Mouse (Mus musculus): ENCODE data around the gene BC051019. TPM values are rescaled to one million over a fixed set of nuclear protein-coding genes. Genes with fewer than 3 reads are reported as not detected.

Gene BC051019
- total RNA-seq, 2 experiments from 2014 or later = not detected

- no peak for TF ChIP-seq CTCF (IDR thresholded peaks at IDR 0.05)
- Histone ChIP-seq H3K4me3 (peak overlapping the region; percentile 93), H3K27ac (peak overlapping the region; percentile 89)
- peak; percentile 81 for DNase-seq
- intact Hi-C loops (cut with DNase I) = no loop called here
Measured at GRCm38 (mm10) chr7:109671581-109672471, 51.8 kb downstream of the BC051019 start.

- Histone ChIP-seq H3K4me3 (peak overlapping the region; percentile 35), H3K27ac (peak overlapping the region; percentile 49)
- TF ChIP-seq CTCF (IDR thresholded peaks at IDR 0.05) = no peak
- no peak for DNase-seq
- intact Hi-C loops (cut with DNase I) = no loop called here
Measured at GRCm38 (mm10) chr7:109669426-109670170, 54.1 kb downstream of the BC051019 start.

DNA sequence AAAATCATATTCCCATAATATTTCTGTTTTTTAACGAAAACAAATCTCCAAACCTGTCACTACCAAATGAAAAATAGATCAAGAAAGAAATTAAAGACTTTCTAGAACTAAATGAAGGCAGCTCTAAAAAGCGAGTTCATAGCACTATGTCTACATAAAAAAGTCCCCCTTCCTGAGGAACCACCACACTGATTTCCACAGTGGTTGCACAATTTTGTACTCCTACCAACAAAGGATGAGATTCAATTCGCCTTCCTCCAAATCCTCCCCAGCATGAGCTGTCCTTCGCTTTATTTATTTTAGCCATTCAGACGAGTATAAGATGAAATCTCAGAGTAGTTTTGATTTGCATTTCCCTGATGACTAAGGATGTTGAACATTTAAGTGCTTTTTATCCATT lies 57.0 kb downstream of the BC051019 start:
- Histone ChIP-seq H3K4me3 (no peak overlapping the region), H3K27ac (no peak overlapping the region)
- TF ChIP-seq CTCF (IDR thresholded peaks at IDR 0.05) = no peak
- DNase-seq = no peak
- intact Hi-C loops (cut with DNase I) = no loop called here

DNA sequence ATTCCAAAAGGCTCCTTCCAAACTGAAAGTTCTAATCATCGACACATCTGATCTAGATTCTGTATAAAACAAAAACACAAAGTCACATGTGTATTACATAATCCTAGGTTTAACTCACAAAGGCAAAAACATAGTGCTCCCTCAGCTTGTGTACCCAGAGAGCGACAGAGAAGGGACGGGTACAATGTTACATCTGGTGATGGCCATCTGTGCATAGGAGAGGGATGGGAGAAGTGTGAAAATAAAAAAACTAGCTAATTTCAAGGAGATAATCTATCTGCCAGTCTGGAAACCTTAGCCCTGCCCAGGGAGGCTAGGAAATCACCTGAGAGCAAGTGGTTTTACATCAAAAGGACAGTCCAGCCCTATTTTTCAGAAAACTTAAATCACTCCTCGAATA lies 61.0 kb downstream of the BC051019 start:
- no peak for DNase-seq
- Histone ChIP-seq H3K4me3 (no peak overlapping the region), H3K27ac (peak overlapping the region; percentile 28; the same call in 1 of the 2 replicates)
- intact Hi-C loops (cut with DNase I) = no loop called here
- no peak for TF ChIP-seq CTCF (IDR thresholded peaks at IDR 0.05)

Other genes starting within 250 kb of the BC051019 start
- gene Trim66, start 215.7 kb downstream of the BC051019 start, total RNA-seq (2021) = under 1 TPM; 0.17 to 0.23 TPM
- gene Rpl27a, start 204.7 kb downstream of the BC051019 start, total RNA-seq (2021) = 100 to 1,000 TPM in 1 of 2 experiments, 10 to 100 TPM in 1; 78.8 to 109 TPM
- gene St5, start 20.2 kb downstream of the BC051019 start, total RNA-seq (2021) = 1 to 10 TPM; 6.8 to 7.7 TPM
- gene Akip1, start 20.2 kb downstream of the BC051019 start, total RNA-seq (2021) = 10 to 100 TPM; 10.3 to 17.8 TPM
- gene Ascl3, start 7.9 kb upstream of the BC051019 start, total RNA-seq (2021) = not detected
- 10 to 100 TPM; 28.1 to 30.4 TPM for gene Tmem9b, start 29.0 kb upstream of the BC051019 start, total RNA-seq (2021)
- not detected for gene Nrip3, start 58.2 kb upstream of the BC051019 start, total RNA-seq (2021)
- gene Scube2, start 141.8 kb upstream of the BC051019 start, total RNA-seq (2021) = 1 to 10 TPM; 1.4 to 3.5 TPM
- gene Dennd5a, start 236.6 kb upstream of the BC051019 start, total RNA-seq (2021) = 10 to 100 TPM; 34.4 to 52.4 TPM

Data from gastrocnemius, adult 2 months (tissue).